Mouse (Mus musculus): Measurements from ENCODE around the gene Rhbdd3. TPM values are rescaled to one million over a fixed set of nuclear protein-coding genes. Genes with fewer than 3 reads are reported as not detected.

Gene Rhbdd3
- polyA plus RNA-seq, 1 experiment from 2014 or later: 26.2 TPM

GRCm38 (mm10) chr11:5138642-5139041 is 39.9 kb downstream of the Rhbdd3 start:
- Histone ChIP-seq H3K4me1 (replicated peaks) (peaks cover 19% of the 10 kb centered on the region), H3K36me3 (no peaks in the 10 kb centered on the region), H3K27ac (no peak overlapping the region), H3K4me2 (no peak overlapping the region), H3K9ac (no peak overlapping the region), H3K27me3 (no peaks in the 10 kb centered on the region), H3K9me3 (replicated peaks) (no peaks in the 10 kb centered on the region), H3K4me3 (no peak overlapping the region)
- ATAC-seq (replicated peaks; ENCODE audit: insufficient number of reproducible peaks, insufficient read depth, low FRiP score, low read depth): no peak
- 63% methylated on average over 2 of the region's 2 CpGs for WGBS

- Histone ChIP-seq H3K36me3 (no peaks in the 10 kb centered on the region), H3K9ac (no peak overlapping the region), H3K4me1 (replicated peaks) (peaks cover 19% of the 10 kb centered on the region), H3K9me3 (replicated peaks) (no peaks in the 10 kb centered on the region), H3K27me3 (no peaks in the 10 kb centered on the region), H3K4me2 (no peak overlapping the region), H3K4me3 (no peak overlapping the region), H3K27ac (no peak overlapping the region)
- no peak for ATAC-seq (replicated peaks; ENCODE audit: insufficient number of reproducible peaks, insufficient read depth, low FRiP score, low read depth)
- WGBS: 84% methylated on average over 9 of the region's 9 CpGs
Measured at GRCm38 (mm10) chr11:5139372-5139771, 40.6 kb downstream of the Rhbdd3 start.

- no peaks in the 10 kb centered on the region for H3K9me3 ChIP-seq (replicated peaks)
- 0 out of 2 replicates have a peak overlapping the region, but pooled peaks have one; percentile 0 for H3K4me2 ChIP-seq
- H3K4me1 ChIP-seq (replicated peaks): peaks cover 19% of the 10 kb centered on the region
- no peaks in the 10 kb centered on the region for H3K36me3 ChIP-seq
- peak; percentile 80 for ATAC-seq (replicated peaks; ENCODE audit: insufficient number of reproducible peaks, insufficient read depth, low FRiP score, low read depth)
- no peaks in the 10 kb centered on the region for H3K27me3 ChIP-seq
- WGBS: 13% methylated on average over 8 of the region's 8 CpGs
- no peak overlapping the region for H3K9ac ChIP-seq
- no peak overlapping the region for H3K4me3 ChIP-seq
- H3K27ac ChIP-seq: peak overlapping the region; percentile 71
Measured at GRCm38 (mm10) chr11:5140619-5141018, 41.9 kb downstream of the Rhbdd3 start.

- Histone ChIP-seq H3K36me3 (no peaks in the 10 kb centered on the region), H3K27me3 (no peaks in the 10 kb centered on the region), H3K4me1 (replicated peaks) (peaks cover 19% of the 10 kb centered on the region), H3K9me3 (replicated peaks) (no peaks in the 10 kb centered on the region), H3K4me3 (no peak overlapping the region), H3K9ac (0 out of 2 replicates have a peak overlapping the region, but pooled peaks have one; percentile 11), H3K4me2 (no peak overlapping the region), H3K27ac (peak overlapping the region; percentile 71)
- ATAC-seq (replicated peaks; ENCODE audit: insufficient number of reproducible peaks, insufficient read depth, low FRiP score, low read depth): no peak
- WGBS: 49% methylated on average over 5 of the region's 5 CpGs
Measured at GRCm38 (mm10) chr11:5141252-5141651, 42.5 kb downstream of the Rhbdd3 start.

- WGBS: 73% methylated on average over 2 of the region's 2 CpGs
- Histone ChIP-seq H3K4me1 (replicated peaks) (peaks cover 19% of the 10 kb centered on the region), H3K27me3 (no peaks in the 10 kb centered on the region), H3K27ac (no peak overlapping the region), H3K9ac (no peak overlapping the region), H3K4me2 (no peak overlapping the region), H3K4me3 (no peak overlapping the region), H3K36me3 (no peaks in the 10 kb centered on the region), H3K9me3 (replicated peaks) (no peaks in the 10 kb centered on the region)
- ATAC-seq (replicated peaks; ENCODE audit: insufficient number of reproducible peaks, insufficient read depth, low FRiP score, low read depth): no peak
Measured at GRCm38 (mm10) chr11:5141965-5142364, 43.2 kb downstream of the Rhbdd3 start.

GRCm38 (mm10) chr11:5145600-5145999 is 46.9 kb downstream of the Rhbdd3 start:
- no peaks in the 10 kb centered on the region for H3K36me3 ChIP-seq
- no peak overlapping the region for H3K4me2 ChIP-seq
- peaks cover 26% of the 10 kb centered on the region for H3K4me1 ChIP-seq (replicated peaks)
- H3K9ac ChIP-seq: no peak overlapping the region
- 0 out of 2 replicates have a peak, but pooled peaks cover 5% of the 10 kb centered on the region for H3K27me3 ChIP-seq
- H3K27ac ChIP-seq: no peak overlapping the region
- H3K4me3 ChIP-seq: no peak overlapping the region
- no peaks in the 10 kb centered on the region for H3K9me3 ChIP-seq (replicated peaks)
- WGBS: 65% methylated on average over 3 of the region's 3 CpGs
- ATAC-seq (replicated peaks; ENCODE audit: insufficient number of reproducible peaks, insufficient read depth, low FRiP score, low read depth): no peak

GRCm38 (mm10) chr11:5149249-5149648 is 50.5 kb downstream of the Rhbdd3 start:
- H3K4me1 ChIP-seq (replicated peaks): peaks cover 32% of the 10 kb centered on the region
- H3K4me3 ChIP-seq: no peak overlapping the region
- H3K27ac ChIP-seq: no peak overlapping the region
- WGBS: 15% methylated on average over 7 of the region's 7 CpGs
- peaks cover 11% of the 10 kb centered on the region for H3K27me3 ChIP-seq
- H3K9ac ChIP-seq: no peak overlapping the region
- no peak for ATAC-seq (replicated peaks; ENCODE audit: insufficient number of reproducible peaks, insufficient read depth, low FRiP score, low read depth)
- no peaks in the 10 kb centered on the region for H3K9me3 ChIP-seq (replicated peaks)
- no peaks in the 10 kb centered on the region for H3K36me3 ChIP-seq
- peak overlapping the region; percentile 11; the same call in 1 of the 2 replicates for H3K4me2 ChIP-seq

GRCm38 (mm10) chr11:5149955-5150354 is 51.2 kb downstream of the Rhbdd3 start:
- Histone ChIP-seq H3K4me3 (no peak overlapping the region), H3K4me1 (replicated peaks) (peaks cover 32% of the 10 kb centered on the region), H3K27ac (no peak overlapping the region), H3K4me2 (no peak overlapping the region), H3K9me3 (replicated peaks) (no peaks in the 10 kb centered on the region), H3K27me3 (peaks cover 11% of the 10 kb centered on the region), H3K36me3 (no peaks in the 10 kb centered on the region), H3K9ac (no peak overlapping the region)
- 74% methylated on average over 9 of the region's 9 CpGs for WGBS
- no peak for ATAC-seq (replicated peaks; ENCODE audit: insufficient number of reproducible peaks, insufficient read depth, low FRiP score, low read depth)

GRCm38 (mm10) chr11:5150416-5151246 is 51.9 kb downstream of the Rhbdd3 start:
- Histone ChIP-seq H3K27ac (no peak overlapping the region), H3K36me3 (no peaks in the 10 kb centered on the region), H3K9ac (no peak overlapping the region), H3K9me3 (replicated peaks) (no peaks in the 10 kb centered on the region), H3K4me2 (peak overlapping the region; percentile 95), H3K4me3 (no peak overlapping the region), H3K4me1 (replicated peaks) (peaks cover 39% of the 10 kb centered on the region), H3K27me3 (peaks cover 11% of the 10 kb centered on the region)
- WGBS: 67% methylated on average over 9 of the region's 9 CpGs
- no peak for ATAC-seq (replicated peaks; ENCODE audit: insufficient number of reproducible peaks, insufficient read depth, low FRiP score, low read depth)

GRCm38 (mm10) chr11:5151247-5151630 is 52.5 kb downstream of the Rhbdd3 start:
- Histone ChIP-seq H3K27me3 (peaks cover 11% of the 10 kb centered on the region), H3K36me3 (no peaks in the 10 kb centered on the region), H3K27ac (no peak overlapping the region), H3K4me1 (replicated peaks) (peaks cover 42% of the 10 kb centered on the region), H3K9me3 (replicated peaks) (no peaks in the 10 kb centered on the region), H3K4me3 (peak overlapping the region; percentile 60), H3K4me2 (peak overlapping the region; percentile 95), H3K9ac (no peak overlapping the region)
- 59% methylated on average over 4 of the region's 4 CpGs for WGBS
- ATAC-seq (replicated peaks; ENCODE audit: insufficient number of reproducible peaks, insufficient read depth, low FRiP score, low read depth): no peak

- no peak within 1 kb of the TSS for H3K27ac ChIP-seq
Measured at GRCm38 (mm10) chr11:5151680-5152337, 53.1 kb downstream of the Rhbdd3 start, which contains the start of gene Emid1. Emid1 (minus strand) TSS chr11:5152257.

More at GRCm38 (mm10) chr11:5151680-5152337, 53.1 kb downstream of the Rhbdd3 start, which contains the start of gene Emid1:
- no peaks in the 10 kb centered on the region for H3K9me3 ChIP-seq (replicated peaks)
- H3K36me3 ChIP-seq: no peaks in the 10 kb centered on the region
- peak within 1 kb of the TSS; percentile 95 for H3K4me2 ChIP-seq
- H3K27me3 ChIP-seq: peaks cover 11% of the 10 kb centered on the region
- peaks cover 42% of the 10 kb centered on the region for H3K4me1 ChIP-seq (replicated peaks)
- peak within 1 kb of the TSS; percentile 62 for H3K9ac ChIP-seq
- no peak; the same call in 1 of the 2 replicates for ATAC-seq (replicated peaks; ENCODE audit: insufficient number of reproducible peaks, insufficient read depth, low FRiP score, low read depth)
- H3K4me3 ChIP-seq: peak within 1 kb of the TSS; percentile 60
- 2% methylated on average over 49 of the region's 53 CpGs for WGBS
